Mouse (Mus musculus) ovary, postnatal 10 days (tissue): Measurements from ENCODE around the gene Lrmda.

Experiments used
- DNase-seq: peaks from one replicate; pipeline ENCODE4 v3.0.0; 2022; ENCODE audit warnings: low spot score

Lrmda gene

DNA sequence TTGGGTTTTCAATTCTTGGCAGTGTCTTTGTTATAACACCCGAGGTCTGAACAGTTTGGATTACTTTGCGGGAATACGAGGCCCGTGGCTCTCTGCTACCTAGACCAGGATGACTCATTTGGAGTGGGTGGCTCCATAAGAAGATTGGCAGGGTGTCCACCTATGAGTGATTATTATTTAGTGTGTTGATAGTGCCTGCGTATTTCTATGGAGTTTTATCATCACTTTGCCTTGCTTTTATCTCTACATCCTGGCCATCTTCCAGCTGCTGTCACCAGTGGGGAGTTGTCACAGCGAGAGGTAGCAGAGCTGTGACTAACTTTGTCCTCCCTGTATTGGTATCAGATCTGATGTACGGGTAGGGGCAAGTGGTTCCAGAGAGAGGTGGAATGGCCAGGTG lies 393.7 kb downstream of the Lrmda start:
- DNase-seq: no peak

DNA sequence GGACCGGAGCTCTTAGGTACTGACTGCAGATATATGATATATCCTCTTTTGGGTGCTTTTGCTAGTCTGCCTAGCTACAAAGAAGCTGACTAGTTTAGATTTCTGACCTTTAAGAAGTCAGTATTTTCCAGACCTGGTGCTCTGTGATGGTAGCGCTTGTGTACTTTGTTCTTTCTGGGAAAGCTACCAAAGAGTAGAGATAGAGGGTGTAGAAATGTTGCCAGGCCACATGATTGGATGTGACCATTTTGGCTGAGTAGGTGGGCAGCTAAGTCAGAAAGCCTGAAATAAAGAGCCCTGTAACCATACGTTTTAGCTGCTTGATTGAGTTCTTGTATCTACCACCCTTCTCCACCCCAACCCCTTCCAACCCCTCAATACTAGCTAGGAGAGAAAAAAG lies 398.2 kb downstream of the Lrmda start:
- no peak for DNase-seq

DNA sequence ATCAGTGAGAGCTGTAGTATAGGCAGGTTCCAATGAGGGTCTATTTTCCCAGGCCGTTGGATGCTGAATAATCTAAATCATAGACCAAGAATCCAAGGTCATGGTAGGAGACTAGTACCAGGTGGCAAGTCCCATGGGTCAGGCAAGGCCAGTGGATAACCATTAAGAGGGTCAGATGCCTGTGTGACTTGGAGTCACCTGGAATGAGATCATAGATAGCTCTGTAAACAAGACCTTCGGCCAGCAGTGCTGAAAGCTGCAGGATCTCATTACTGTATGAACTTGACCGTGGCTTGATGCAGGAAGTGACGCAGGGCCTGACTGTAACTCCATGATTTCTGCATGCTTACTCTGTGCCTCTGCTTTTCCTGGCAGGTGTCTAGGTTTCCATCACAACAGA lies 402.2 kb downstream of the Lrmda start:
- no peak for DNase-seq

DNA sequence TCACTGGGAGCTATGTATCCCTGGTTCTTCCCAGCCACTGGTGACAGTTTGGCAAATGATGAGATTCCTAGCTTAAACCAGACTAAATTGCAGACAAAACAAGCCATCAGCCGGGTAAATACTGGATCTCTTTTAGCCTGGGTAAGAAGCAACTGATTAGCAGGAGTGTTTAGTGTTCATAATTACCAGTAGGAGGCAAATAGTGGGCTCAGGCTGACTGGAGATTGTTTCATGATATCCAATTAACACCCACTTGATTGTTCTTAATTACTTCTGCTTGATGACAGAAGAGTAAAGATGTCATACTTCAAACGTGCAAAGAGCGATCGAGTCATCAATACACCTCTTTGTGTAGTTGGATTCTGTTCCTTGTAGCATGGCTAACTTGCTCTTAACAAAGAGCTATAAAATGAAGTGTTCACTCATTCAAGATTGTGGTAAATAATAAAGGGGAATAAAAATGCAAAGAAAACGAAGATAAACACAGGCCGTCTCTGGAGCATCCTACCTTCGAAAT lies 405.6 kb downstream of the Lrmda start:
- DNase-seq: no peak

DNA sequence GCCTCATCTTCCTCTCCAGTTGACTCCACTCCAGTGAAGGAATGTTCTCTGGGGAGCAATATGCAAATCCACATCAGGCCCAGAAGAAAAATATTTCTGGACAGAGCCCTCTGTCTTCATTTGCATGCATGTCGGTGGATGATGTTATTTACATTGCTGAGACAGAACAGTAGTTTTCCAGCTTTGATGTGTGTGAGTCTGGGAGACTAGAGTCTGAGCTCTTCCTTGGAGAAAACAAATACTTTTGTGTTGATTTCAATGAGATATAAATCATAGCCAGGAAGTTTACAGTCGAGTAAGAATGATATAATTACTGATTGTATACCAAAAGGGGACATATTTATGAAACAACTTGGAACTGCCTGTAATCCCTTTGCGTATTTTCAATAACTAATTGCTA lies 415.9 kb downstream of the Lrmda start:
- no peak for DNase-seq

DNA sequence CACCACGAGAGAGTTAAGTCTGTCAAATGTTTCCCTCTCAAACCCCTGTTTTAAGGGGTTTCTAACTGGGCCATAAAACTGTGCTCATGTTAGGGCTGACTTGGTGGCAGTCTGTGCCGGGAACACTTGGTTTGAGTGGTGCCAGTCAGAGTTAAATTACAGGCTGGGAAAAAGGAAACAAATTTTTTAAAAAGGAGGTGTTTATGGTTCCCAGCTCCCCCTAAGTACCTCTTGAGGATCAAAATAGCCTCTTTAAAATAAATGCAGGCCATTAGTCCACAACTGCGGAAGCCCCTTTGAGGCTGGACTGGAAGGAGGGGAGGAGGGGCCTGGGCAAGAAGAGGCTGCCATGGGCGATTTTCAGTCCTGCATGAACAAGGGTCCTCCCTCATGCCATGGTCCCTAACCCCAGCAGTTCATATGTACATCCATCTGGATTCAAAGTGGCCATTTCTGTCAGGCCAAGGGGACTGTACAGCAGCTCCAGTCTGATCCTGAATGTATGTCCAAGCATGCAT lies 416.4 kb downstream of the Lrmda start:
- DNase-seq: no peak

DNA sequence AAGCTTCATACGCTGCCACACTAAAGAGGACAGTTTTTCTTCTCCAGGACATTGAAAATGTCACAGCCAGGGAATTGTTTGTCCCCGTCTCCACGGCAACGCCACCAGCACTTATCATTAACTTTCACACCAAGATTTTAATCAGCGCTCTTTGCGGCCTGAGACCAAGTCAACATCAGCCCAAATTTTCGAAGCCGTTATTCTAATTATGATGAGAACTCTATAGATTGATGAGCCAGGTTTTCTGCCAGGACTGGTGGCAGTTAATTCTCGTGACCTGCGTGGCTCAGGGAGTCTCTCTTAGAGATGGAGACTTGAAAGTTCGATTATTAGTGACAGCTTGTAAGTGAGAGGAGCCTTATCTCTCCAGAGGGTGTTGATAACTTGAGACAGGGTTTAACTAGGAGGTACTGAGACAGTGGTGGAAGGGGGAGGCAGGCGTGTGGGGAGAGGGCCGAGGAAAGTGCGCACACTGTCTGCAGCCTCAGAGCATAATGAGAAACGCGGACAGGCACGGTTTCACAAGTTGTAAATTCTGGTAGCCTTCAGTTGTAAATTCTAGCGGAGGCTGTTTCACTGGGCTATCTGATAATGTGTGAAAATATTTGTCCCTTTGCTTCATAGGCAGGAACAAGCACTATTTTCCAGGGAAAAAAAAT lies 421.0 kb downstream of the Lrmda start:
- no peak for DNase-seq

DNA sequence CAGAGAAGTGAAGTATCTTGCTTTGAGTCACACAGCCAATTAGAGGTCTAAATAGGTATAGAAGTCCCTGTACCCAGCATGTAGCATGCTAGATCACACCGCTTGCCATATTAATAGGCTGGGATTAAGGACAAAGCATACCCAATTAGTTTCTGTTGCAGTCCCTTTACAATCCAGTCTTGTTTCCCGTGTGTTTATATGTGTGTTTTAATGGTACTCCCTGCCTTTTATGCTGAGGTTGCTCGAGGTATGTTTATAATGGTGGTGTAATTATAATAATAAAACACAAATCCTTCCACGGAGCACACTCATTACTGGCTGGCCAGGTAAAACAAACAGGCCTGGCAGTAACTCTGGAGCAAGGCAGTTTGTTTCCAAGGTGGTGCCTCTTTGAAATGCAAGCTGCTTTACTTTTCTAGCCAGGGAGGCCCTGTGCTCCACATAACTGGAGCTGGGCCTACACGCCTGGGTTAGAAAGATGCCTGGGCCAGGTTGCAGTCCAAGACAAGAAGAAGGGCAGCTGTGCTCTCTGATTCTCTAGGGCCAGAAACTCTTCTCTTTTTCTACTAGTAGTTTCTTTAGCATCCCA lies 422.4 kb downstream of the Lrmda start:
- no peak for DNase-seq

DNA sequence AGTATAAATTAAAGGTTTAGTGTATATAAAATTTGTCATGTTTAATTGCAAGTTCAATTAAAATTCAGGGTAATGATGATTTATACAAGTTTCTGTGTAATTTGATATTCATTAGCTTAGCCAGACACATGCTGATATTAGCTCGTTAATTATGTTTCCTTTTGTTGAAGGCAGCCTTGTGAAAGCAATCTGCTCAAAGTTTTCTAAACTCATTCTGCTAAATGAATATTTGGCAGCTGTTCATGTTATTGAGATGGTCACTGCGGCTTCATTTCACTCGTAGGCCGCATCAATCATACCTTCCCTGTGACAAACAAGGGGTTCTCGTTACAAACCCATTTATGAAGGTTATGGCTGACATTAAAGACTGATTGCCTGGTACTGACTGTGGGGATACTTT lies 423.2 kb downstream of the Lrmda start:
- DNase-seq: no peak

DNA sequence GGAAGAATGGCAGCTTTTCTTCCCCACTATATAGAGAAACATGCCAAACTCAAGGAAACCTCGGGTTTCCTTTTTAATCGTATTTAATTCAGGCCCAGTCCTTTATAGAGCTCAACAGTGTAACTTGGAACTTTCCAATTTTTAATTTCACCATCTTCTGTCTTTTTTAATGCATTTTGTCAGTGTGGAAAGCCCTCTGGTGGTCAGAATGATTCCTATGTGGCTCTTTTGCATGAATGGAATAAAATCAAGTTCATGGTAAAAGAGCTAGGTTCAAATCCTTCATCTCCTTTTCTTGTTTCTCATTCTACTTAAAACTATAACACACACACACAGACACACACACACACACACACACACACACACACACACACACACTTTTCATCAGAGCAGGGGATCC lies 425.0 kb downstream of the Lrmda start:
- no peak for DNase-seq

DNA sequence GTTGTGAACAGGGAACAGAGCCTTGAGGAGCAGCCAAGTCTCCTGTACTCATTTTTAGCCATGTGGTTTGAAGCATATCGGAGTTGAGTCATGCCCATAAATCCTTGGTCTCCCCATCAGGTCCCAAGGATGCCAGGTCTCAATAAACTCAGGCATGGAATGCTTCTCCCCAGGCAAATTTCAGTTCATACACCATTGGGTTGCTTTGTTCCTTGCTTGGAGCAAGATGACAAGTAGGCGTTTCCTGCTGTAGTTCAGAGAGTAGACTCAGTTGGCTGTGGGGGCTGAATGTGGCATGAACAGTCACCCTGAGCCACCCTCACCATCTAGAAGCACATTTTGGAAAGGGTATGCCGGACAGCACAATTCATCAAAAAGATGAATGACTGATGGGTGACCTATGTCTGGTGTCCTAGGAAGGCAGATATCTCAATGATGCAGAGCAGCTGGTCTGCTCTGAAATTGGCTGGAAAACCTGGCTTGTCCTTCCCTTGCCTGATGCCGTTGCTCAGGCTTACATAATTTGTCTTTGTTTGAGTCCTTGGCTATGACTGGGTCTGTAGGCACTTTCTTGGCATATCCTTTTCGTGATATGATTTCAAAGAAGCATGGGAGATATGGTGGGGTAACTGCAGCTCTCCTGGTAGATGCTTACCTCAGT lies 425.8 kb downstream of the Lrmda start:
- no peak for DNase-seq

DNA sequence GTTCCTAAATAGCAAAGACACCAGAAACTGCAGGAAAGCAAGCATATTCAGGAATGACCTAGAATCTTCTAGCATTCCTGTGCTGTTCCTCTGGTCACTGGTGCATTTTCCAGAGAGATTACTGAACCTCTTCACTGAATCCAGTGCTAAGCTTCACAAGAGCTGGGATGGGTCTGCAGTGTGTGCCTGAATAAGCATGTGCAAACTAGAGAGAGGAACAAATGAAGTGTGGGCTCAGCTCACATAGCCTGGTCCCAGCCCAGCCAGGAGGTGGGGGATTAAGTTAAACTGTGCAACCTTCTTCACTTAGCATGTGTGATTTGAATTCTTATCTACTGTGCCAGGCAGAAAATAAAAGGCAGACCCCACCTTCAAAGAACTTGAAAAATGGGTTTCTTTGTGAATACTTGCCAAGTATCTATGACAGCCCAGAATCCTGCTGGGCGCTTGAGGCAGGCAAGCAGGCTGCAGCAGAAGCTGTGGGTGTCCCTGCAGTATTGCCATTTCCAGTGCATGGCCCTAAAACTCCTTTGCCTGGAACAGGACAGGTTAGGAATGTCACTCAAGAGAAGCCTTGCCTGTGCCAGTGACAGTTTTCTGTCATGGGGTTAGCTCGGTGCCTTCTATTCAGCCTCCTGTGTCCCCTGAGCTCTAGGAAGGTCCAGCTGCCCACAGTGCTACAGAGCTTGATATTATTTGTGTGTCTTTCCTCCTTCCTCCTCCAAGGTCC lies 426.5 kb downstream of the Lrmda start:
- DNase-seq: no peak

DNA sequence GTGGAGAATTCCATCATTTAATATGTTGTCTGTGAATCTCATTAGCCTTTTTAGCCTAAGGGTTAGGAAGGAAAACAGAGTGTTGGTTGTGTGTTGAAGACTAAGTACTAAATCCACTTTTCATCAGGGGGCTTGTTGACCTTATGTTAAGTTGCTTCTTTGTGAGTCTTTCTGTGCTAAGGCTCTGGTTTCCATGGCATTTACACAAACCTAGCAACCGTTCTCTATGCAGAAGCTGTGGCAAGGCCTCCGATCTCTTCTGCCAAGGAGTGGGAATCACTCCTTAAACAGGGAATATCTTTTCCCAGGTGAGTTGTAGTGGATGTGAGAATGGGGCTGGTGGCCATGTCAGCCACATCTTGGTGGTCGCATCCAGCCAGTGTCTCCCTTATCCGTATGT lies 432.1 kb downstream of the Lrmda start:
- no peak for DNase-seq

DNA sequence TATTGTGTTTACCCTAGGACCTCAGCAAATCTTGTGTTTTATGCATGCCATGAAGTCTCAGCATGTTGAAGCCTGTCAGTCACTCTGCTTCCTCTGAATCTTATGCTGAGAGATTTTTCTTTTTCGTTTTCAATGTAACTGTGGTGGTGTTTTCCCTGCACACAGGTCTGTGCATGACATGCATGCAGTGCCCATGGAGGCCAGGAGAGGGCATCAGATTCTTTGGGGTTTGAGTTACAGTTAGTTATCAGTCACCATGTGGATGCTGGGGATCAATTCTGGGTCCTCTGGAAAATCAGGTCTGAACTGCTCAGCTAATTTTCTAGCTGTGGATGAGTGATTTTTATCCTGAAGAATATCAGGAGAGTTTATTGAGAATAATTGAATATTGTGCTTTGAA lies 444.8 kb downstream of the Lrmda start:
- DNase-seq: no peak

DNA sequence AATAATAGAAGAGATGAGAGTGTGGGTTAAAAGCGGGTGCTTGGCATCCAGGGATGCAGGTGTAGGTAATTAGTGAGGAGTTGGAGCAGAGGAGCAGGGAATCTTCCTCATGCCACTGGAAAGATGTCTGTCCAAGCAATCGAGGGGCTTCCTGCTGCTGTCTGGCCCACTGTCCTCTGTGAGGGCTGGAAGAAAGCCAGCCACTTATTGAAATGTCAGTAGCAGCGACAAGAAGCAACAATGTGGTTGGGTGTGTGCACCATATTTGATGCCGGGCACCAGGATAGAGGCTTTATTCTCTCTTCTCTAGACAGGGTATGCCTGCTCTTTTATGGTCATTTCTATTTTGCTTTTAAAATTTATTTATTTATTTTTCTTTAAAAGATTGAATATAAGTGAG lies 451.5 kb downstream of the Lrmda start:
- DNase-seq: no peak

DNA sequence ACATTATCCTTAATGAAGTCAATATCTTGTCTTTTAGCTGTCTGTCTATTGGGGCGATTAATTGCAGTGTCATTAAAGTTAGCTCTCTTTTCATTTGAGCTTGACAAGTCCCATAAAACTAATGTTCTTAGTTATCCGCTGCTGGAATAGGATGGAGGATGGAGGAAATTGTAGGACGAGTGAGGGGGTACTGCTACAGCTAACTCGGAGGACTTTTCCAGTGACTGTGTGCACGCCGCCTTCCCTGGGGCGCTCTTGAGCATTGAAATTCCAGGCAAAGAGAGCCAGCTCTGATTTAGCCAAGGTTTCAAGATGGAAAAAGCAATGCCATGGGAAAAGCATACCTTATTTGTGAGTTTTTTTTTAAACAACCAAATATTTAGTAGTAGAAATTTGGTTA lies 453.9 kb downstream of the Lrmda start:
- no peak for DNase-seq

DNA sequence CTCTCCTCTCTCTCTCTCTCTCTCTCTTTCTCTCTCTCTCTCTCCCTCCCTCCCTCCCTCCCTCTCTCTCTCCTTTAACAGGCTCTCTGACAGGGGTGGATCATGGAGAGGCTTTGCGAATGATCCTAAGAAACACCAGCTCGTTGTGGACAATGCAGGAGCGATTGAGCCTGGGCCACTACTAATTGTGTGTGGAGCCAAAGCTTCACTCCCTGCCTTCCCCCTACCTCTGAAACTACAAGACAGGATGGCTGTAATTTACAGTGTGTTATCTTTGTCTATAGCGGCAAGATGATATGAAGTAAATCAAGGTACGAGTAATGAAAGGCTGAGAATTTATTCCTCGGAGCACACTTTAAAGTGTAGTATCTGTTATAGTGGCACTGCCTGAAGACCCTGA lies 454.5 kb downstream of the Lrmda start:
- DNase-seq: no peak

DNA sequence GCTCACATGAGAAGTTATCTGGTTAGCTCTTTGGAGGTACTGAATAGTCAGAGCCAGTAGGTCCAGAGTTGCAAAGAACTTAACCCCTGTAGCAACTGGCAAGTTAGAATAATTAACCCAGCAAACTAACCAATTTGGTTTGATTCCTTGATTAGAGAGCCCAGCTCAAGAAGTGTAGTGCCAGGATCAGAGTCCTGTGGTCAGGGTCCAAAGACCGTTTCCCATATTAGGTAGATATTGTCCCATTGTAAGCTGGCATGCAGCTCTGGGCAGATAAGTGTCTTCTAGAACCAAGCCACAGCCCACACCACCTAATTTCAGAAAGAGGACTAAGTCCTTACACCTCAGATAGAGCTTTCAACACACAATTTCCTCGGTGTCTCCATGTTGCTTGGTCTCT lies 473.8 kb downstream of the Lrmda start:
- no peak for DNase-seq

DNA sequence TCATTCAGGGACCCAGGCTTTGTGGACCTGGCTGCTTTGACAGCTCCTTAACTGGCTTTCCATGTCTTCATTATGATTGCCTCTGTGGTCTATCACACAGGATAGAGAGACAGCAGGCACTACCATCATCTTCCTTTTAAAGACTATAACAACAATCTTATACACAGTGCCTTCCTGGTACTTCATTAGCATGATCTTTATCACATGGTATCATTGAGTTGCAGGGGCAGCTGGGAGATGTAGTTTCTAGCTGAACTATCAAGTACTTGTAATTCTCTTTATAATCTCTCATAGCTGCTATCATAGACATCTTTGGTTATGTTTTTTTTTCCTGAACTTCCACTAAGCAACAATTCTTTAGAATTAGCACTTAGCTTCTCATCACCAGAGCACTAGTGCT lies 474.8 kb downstream of the Lrmda start:
- no peak for DNase-seq

DNA sequence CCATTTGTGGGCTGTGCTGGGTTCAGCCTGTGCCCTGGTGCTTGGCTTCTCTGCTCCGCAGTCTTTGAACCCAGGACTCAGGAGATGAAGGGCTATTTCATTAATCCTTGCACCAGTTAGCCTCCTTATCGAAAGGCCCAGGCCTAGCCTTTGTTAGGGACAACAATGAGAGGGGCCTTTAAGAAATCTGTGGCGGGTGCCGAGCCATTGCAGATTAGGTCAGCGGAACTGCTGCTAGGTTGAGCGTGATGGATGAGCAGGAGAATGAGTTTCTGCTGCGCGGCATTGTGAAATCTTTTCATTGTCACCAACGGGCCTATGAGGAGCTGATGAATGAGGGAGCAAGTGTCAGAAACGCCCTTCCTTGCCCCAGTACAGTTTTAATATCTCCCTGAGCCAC lies 475.4 kb downstream of the Lrmda start:
- DNase-seq: no peak

DNA sequence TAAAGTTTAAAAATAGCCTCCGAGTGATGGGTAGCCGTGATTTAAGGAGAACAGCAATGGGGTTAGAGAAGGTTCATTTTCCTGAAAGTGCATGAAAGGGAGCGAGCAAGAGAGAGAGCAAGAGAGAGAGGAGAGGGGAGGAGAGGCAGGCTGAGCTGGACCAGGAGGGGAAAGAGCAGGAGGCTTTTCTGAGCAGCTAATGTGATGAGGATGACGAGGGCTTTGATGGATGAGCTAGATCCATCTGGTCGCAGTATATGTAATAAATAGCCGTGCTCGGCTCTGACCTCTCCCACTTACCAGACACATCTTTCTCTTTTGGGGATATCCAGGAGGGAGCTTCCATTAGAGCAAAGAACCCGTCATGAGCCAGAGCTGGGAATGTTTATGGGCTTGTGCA lies 475.8 kb downstream of the Lrmda start:
- DNase-seq: no peak

DNA sequence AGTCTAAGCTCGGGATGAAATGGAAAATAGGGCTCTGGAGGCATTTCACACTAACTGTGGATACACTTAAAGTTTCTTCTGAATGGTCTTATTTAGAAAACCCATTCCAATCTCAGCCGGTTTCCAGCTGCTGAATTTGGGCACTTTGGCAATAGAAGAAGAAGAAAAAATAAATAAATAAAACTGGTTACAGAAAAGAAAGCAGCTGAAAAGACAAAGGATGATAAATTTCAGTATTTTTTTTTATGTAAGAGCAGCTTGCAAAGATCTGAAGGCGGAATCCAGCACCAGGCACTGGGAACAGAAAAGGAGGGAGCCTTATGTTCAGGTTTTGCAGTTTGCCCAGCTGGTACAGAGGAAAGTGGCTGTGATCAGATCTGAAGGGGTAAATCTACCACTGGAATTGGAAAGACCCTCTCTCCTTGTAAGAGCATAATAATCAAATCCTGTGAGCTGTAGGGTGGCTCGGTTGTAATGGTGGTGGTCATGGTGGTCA lies 478.2 kb downstream of the Lrmda start:
- DNase-seq: no peak
